Mouse (Mus musculus) thymus, adult 2 months (tissue): Measurements from ENCODE around the gene Gpt2. TPM values are rescaled to one million over a fixed set of nuclear protein-coding genes. Genes with fewer than 3 reads are reported as not detected.

Experiments
- DNase-seq: peaks from one replicate; pipeline ENCODE4 v3.0.0; 2021
- H3K27ac ChIP-seq: fragments of 200-500 bp; 2 replicates; pipeline ENCODE4 v1.5.1; 2012; ENCODE audit warnings: low read length, control low read depth; ENCODE audit not compliant: control insufficient read depth, insufficient read depth
- H3K27me3 ChIP-seq: fragments of 200-500 bp; 2 replicates; pipeline ENCODE4 v1.6.1; 2012; ENCODE audit warnings: mild to moderate bottlenecking, low read length, moderate library complexity, mixed read lengths; ENCODE audit not compliant: control insufficient read depth, insufficient read depth
- H3K36me3 ChIP-seq: fragments of 200-500 bp; 2 replicates; pipeline ENCODE4 v1.6.1; 2012; ENCODE audit warnings: mild to moderate bottlenecking, low read length, moderate library complexity; ENCODE audit not compliant: control insufficient read depth, insufficient read depth
- H3K4me1 ChIP-seq: fragments of 200-500 bp; replicated peaks from 2 replicates; pipeline ENCODE4 v1.6.1; 2012; ENCODE audit warnings: low read length; ENCODE audit not compliant: control insufficient read depth, insufficient read depth
- H3K4me3 ChIP-seq: fragments of 200-500 bp; 2 replicates; pipeline ENCODE4 v1.5.1; 2012; ENCODE audit warnings: mild to moderate bottlenecking, low read length, control low read depth, moderate library complexity; ENCODE audit not compliant: control insufficient read depth, insufficient read depth
- CTCF ChIP-seq: fragments of 200-500 bp; IDR thresholded peaks from 2 replicates; pipeline ENCODE4 v1.5.1; 2012; ENCODE audit warnings: mild to moderate bottlenecking, control low read depth, low read length, moderate library complexity, borderline replicate concordance; ENCODE audit not compliant: control insufficient read depth, poor library complexity, insufficient read depth; ENCODE audit errors: extremely low read depth
- POLR2A ChIP-seq: fragments of 200-500 bp; IDR thresholded peaks from 2 replicates; pipeline ENCODE4 v1.6.1; 2012; ENCODE audit warnings: mild to moderate bottlenecking, low read length, control low read depth, moderate library complexity; ENCODE audit not compliant: control insufficient read depth, poor library complexity, insufficient read depth; ENCODE audit errors: extremely low read depth
- WGBS: fragments of 180-500 bp; shearing (Covaris S2); methylation state at CpG from one replicate; pipeline ENCODE4 v1.1.7; 2018; 5-methylcytosine and 5-hydroxymethylcytosine counted together
- polyA plus RNA-seq: library from polyadenylated mRNA; depleted of rRNA; stranded (reverse); fragments of >200 nt; gene quantifications from 2 replicates; pipeline ENCODE4 v1.2.3, GENCODE M21; 2012; rRNA removed

Gpt2 gene
- polyA plus RNA-seq: 6.0 and 8.2 TPM in 2 replicates

GRCm38 (mm10) chr8:85492125-85492875 is at the start of gene Gpt2:
Gene Gpt2, plus strand, starts transcription at chr8:85492576.
- peak within 1 kb of the TSS; percentile 58 for H3K4me3 ChIP-seq
- H3K27me3 ChIP-seq: no peaks in the 10 kb centered on the region; the same call in 1 of the 2 replicates
- no peaks in the 10 kb centered on the region for H3K36me3 ChIP-seq
- peak; percentile 90 for DNase-seq
- H3K4me1 ChIP-seq: peaks cover 10% of the 10 kb centered on the region
- TF ChIP-seq CTCF (no peak), POLR2A (peak; percentile 42; the same call in 1 of the 2 replicates)
- no peak within 1 kb of the TSS for H3K27ac ChIP-seq
- WGBS: 1% methylated on average over 41 of the region's 41 CpGs

GRCm38 (mm10) chr8:85444092-85444491 is 48.3 kb upstream of the Gpt2 start:
- no peaks in the 10 kb centered on the region for H3K27me3 ChIP-seq
- no peaks in the 10 kb centered on the region for H3K4me1 ChIP-seq
- no peak overlapping the region for H3K27ac ChIP-seq
- H3K36me3 ChIP-seq: no peaks in the 10 kb centered on the region
- DNase-seq: no peak
- no peak overlapping the region for H3K4me3 ChIP-seq
- no peak for TF ChIP-seq CTCF

GRCm38 (mm10) chr8:85445936-85446685 is 46.3 kb upstream of the Gpt2 start:
- no peak overlapping the region for H3K4me3 ChIP-seq
- H3K36me3 ChIP-seq: no peaks in the 10 kb centered on the region
- no peak for DNase-seq
- H3K4me1 ChIP-seq: 0 out of 2 replicates have a peak, but pooled peaks cover 2% of the 10 kb centered on the region
- no peaks in the 10 kb centered on the region for H3K27me3 ChIP-seq
- H3K27ac ChIP-seq: no peak overlapping the region
- no peak for TF ChIP-seq POLR2A
- TF ChIP-seq CTCF: no peak
- WGBS: 79% methylated on average over 15 of the region's 15 CpGs

- Histone ChIP-seq H3K4me3 (no peak overlapping the region), H3K27ac (no peak overlapping the region), H3K36me3 (no peaks in the 10 kb centered on the region), H3K4me1 (peaks cover 6% of the 10 kb centered on the region; the same call in 1 of the 2 replicates), H3K27me3 (no peaks in the 10 kb centered on the region)
- no peak for TF ChIP-seq POLR2A
- no peak for TF ChIP-seq CTCF
- no peak for DNase-seq
- 54% methylated on average over 3 of the region's 3 CpGs for WGBS
These were observed 42.0 kb upstream of the Gpt2 start for GRCm38 (mm10) chr8:85450335-85450734.

- H3K4me1 ChIP-seq: peaks cover 6% of the 10 kb centered on the region; the same call in 1 of the 2 replicates
- no peaks in the 10 kb centered on the region for H3K27me3 ChIP-seq
- DNase-seq: peak; percentile 26
- H3K4me3 ChIP-seq: no peak overlapping the region
- TF ChIP-seq POLR2A (no peak), CTCF (no peak)
- WGBS: 15% methylated on average over 14 of the region's 14 CpGs
- peak overlapping the region; percentile 13; the same call in 1 of the 2 replicates for H3K27ac ChIP-seq
- no peaks in the 10 kb centered on the region for H3K36me3 ChIP-seq
These were observed 40.0 kb upstream of the Gpt2 start for GRCm38 (mm10) chr8:85452328-85452727.

- Histone ChIP-seq H3K4me1 (peaks cover 6% of the 10 kb centered on the region; the same call in 1 of the 2 replicates), H3K27ac (no peak overlapping the region), H3K27me3 (no peaks in the 10 kb centered on the region), H3K36me3 (no peaks in the 10 kb centered on the region), H3K4me3 (no peak overlapping the region)
- DNase-seq: no peak
- WGBS: 99% methylated on average over 2 of the region's 2 CpGs
- TF ChIP-seq POLR2A (no peak), CTCF (no peak)
These were observed 39.1 kb upstream of the Gpt2 start for GRCm38 (mm10) chr8:85453256-85453655.
